In genomic region chr3:105366806-105367205, GRCm38 (mm10) we compare ENCODE assay signal across 25 mouse cellular contexts.
"Had no signal": no experiment of that assay in that cellular context is flagged by ENCODE, and none has a peak within 500 bp of the region (broad histone marks: within the 10 kb centered on the region; RNA-seq: fewer than 3 reads in every experiment).

No protein-coding gene starts in this region.

- H3K9me3 ChIP-seq: heart, embryonic 13.5 days; heart, embryonic 15.5 days; hindbrain, embryonic 13.5 days; hindbrain, embryonic 15.5 days; intestine, embryonic 15.5 days; kidney, embryonic 15.5 days; limb, embryonic 13.5 days; limb, embryonic 15.5 days; liver, embryonic 12.5 days had no signal

- ATAC-seq: hindbrain, postnatal 0 days; intestine, embryonic 15.5 days; liver, embryonic 12.5 days had no signal

- H3K4me1 ChIP-seq: intestine, embryonic 15.5 days; limb, embryonic 15.5 days; liver, embryonic 12.5 days had no signal

- H3K36me3 ChIP-seq: heart, embryonic 13.5 days; heart, embryonic 15.5 days; hindbrain, embryonic 13.5 days; hindbrain, embryonic 15.5 days; intestine, embryonic 15.5 days; kidney, embryonic 15.5 days; limb, embryonic 13.5 days; limb, embryonic 15.5 days; liver, embryonic 12.5 days had no signal

- H3K4me3 ChIP-seq: heart, embryonic 13.5 days; heart, embryonic 15.5 days; hindbrain, embryonic 13.5 days; hindbrain, embryonic 15.5 days; intestine, embryonic 15.5 days; kidney, embryonic 15.5 days; limb, embryonic 13.5 days; limb, embryonic 15.5 days; liver, embryonic 12.5 days had no signal

- DNase-seq: gastrocnemius, postnatal 14 days; gastrocnemius, postnatal 36 days; heart, adult 18-20 months; heart, postnatal 14 days; heart, postnatal 36 days; kidney, adult 11 months; kidney, adult 2 months; kidney, adult 9 months; kidney, postnatal 14 days; kidney, postnatal 36 days; layer of hippocampus, adult 9-11 months; layer of hippocampus, postnatal 36 days; left cerebral cortex, postnatal 4 days had no signal

- H3K27me3 ChIP-seq: heart, embryonic 13.5 days; heart, embryonic 15.5 days; hindbrain, embryonic 13.5 days; hindbrain, embryonic 15.5 days; intestine, embryonic 15.5 days; kidney, embryonic 15.5 days; limb, embryonic 13.5 days; limb, embryonic 15.5 days; liver, embryonic 12.5 days had no signal

- H3K9ac ChIP-seq: heart, embryonic 13.5 days; heart, embryonic 15.5 days; hindbrain, embryonic 13.5 days; hindbrain, embryonic 15.5 days; intestine, embryonic 15.5 days; kidney, embryonic 15.5 days; limb, embryonic 13.5 days; limb, embryonic 15.5 days; liver, embryonic 12.5 days; liver, embryonic 14.5 days had no signal

- H3K4me2 ChIP-seq: heart, embryonic 13.5 days; heart, embryonic 15.5 days; hindbrain, embryonic 13.5 days; hindbrain, embryonic 15.5 days; intestine, embryonic 15.5 days; kidney, embryonic 15.5 days; limb, embryonic 13.5 days; limb, embryonic 15.5 days; liver, embryonic 12.5 days had no signal

- H3K27ac ChIP-seq: heart, embryonic 15.5 days; hindbrain, embryonic 13.5 days; hindbrain, embryonic 15.5 days; hindbrain, postnatal 0 days; intestine, embryonic 15.5 days; kidney, embryonic 15.5 days; kidney, postnatal 0 days; limb, embryonic 13.5 days; limb, embryonic 15.5 days; liver, embryonic 12.5 days; liver, embryonic 14.5 days had no signal
